Mouse (Mus musculus) adipocyte (in vitro differentiated cells): ENCODE measurements around the gene Agtrap.

Experiments used
- DNase-seq: peaks from one replicate; pipeline ENCODE4 v3.0.0-alpha.2; 2016; ENCODE audit warnings: low spot score

The Agtrap gene

GRCm38 (mm10) chr4:148104146-148104545, 16.3 kb upstream of the Agtrap start:
- DNase-seq: no peak

DNA sequence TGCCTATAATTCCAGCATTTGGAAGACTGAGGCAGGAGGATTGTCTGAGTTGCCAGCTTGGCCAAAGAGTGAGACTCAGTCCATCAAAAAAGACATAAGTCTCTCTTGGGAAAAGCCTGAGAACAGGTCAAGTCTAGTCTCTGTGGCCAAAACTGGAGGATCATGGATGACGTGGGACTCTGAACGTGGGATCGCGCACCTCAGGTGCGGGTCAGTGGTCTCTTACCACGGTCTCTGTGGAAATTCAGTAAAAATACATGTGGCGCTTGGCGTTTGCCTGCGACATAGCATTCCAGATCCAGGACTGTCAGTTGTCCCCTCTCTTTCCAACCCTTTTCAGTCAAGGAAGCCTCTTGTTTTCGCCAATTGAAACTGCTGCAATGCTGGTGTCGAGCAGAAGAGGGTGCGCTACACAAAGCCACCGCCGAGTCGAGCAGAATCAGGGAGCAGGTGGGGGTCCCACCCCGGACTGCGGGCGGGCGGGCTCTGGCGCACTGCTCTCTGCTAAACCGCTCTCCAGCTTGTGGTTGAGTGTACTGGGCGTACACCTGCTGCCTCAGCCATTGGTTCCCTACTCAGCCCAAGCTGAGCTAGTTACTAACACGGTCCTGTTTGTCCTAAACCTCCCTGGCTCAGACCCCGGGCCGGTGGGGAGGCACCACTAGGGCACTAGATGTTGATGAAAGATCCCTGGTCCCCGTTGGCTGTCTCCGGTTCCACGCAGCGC, 14.1 kb upstream of the Agtrap start:
- DNase-seq: no peak

- DNase-seq: no peak
Observed at GRCm38 (mm10) chr4:148098666-148099065, 10.8 kb upstream of the Agtrap start.

GRCm38 (mm10) chr4:148097936-148098335, 10.1 kb upstream of the Agtrap start:
- DNase-seq: no peak

GRCm38 (mm10) chr4:148095081-148095480, 7.2 kb upstream of the Agtrap start:
- no peak for DNase-seq

- DNase-seq: no peak
Observed at GRCm38 (mm10) chr4:148094161-148094560, 6.3 kb upstream of the Agtrap start.

DNA sequence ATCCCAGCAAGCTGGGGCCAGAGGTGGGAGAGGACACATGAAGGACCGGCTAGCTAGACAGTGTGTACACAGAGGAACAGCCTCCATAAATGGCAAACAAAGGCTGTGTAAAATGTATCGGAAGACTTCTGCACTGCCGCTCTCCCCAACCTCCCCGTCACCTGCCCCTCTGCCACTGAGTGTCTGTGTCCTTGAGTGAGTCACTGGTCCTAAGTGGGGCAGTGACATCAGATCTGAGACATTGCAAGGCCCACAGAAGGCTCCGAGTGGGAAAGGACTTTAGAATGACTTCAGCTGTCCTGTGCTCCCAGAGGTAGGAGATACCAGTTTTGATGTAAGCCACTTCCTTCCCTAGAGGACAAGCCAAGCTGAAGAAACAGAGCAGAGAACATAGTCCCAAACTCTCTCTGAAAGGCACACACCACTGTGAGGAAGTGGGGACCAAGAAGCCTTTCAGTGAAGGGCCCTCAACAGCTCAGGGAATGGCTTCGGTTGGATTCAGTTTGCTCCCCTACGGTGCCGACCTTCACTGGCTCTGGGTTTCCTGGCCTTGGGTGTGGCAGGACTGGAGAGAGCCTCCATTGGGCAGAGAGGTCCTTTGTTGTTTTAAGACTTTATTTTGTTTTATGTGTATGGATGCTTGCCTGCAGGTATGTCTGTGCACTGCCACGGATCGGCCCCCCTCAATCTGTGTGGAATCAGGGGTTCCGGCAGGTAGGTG, 4.9 kb upstream of the Agtrap start:
- no peak for DNase-seq

GRCm38 (mm10) chr4:148091181-148091580, 3.4 kb upstream of the Agtrap start:
- no peak for DNase-seq

GRCm38 (mm10) chr4:148089166-148089565, 1.3 kb upstream of the Agtrap start:
- DNase-seq: no peak

GRCm38 (mm10) chr4:148087091-148087906, 532 bp downstream of the Agtrap start:
- DNase-seq: peak; percentile 53

GRCm38 (mm10) chr4:148085907-148086305, 1.9 kb downstream of the Agtrap start:
- no peak for DNase-seq

DNA sequence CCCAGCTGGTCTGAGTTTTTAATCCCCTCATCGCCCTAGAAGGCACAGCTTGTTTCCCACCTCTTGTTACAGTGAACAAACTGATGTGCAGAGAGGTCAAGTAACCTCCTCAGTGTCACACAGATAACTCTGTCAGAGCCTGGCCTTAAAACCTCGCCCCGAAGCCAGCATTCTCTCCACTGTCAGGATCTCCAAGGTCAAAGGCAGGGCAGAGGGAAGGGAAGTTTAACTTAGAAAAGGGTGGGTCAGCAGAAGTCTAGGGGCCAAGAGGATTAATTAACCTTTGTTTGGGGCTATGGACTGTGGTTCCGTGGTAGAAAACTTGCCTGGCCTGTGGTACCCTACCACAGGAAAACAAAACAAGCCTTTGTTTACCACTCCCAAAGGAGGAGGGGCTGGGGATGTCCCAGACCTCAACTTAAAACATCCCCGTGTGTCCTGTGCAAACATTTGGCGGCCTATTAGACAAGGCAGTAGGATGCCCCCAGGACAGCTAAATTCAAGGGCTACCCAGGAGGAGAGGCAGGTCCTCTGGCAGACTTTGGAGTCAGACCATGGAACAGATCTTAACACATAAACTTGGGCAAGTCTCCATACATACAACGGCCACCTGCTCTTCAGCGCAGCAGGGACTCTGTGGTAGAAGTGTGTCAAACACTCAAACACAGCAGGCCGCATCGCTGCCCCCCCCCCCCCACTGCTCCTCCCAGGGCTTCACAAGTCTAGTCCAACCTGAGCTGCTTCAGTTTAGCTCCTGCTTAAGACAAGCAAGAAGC, 2.5 kb downstream of the Agtrap start:
- DNase-seq: no peak

GRCm38 (mm10) chr4:148084261-148084714, 3.5 kb downstream of the Agtrap start:
- no peak for DNase-seq

GRCm38 (mm10) chr4:148083176-148083899, 4.5 kb downstream of the Agtrap start:
- DNase-seq: no peak

DNA sequence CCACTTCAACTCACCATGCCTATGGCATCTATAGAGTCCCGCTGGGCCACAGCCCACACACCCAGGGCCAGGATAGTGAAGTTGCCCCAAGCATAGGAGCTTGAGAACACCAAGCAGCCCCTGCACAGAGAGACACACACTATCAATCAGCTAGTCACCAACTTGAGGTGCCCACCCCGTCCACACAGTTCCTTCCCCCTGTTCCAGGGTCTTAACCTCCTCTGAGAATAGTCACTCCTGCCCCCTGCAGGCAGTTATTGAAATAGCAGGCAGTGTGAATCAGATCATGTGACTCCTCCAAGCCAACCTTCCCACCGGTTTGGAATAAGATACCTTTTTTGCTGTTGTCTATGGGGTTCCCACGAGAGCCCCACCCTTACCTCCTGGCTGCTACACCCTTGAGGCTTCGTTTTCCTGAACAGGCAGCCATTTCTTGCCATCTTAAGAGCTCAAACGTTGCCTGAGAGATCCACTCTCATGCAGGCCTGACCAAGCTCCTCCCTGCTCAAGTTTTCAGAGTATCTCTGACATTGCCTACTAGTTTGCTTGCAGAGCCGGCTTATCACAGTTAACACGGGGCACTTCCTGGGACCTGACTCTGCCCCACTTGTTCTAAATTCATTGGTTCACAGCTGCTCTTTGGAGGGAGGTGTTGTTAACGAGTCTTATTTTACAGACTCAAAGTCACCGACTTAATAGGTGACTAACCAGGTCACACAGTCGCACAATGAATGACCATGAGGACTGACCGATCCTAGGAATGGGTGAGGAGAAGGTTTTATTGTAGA, 5.4 kb downstream of the Agtrap start:
- DNase-seq: peak; percentile 39

GRCm38 (mm10) chr4:148081201-148081600, 6.6 kb downstream of the Agtrap start:
- no peak for DNase-seq

GRCm38 (mm10) chr4:148080597-148080973, 7.2 kb downstream of the Agtrap start:
- no peak for DNase-seq

GRCm38 (mm10) chr4:148079944-148080596, 7.8 kb downstream of the Agtrap start:
- no peak for DNase-seq

- no peak for DNase-seq
Observed at GRCm38 (mm10) chr4:148079212-148079611, 8.6 kb downstream of the Agtrap start.

GRCm38 (mm10) chr4:148075881-148076280, 11.9 kb downstream of the Agtrap start:
- DNase-seq: no peak
